Mouse (Mus musculus) gastrocnemius, postnatal 36 days (tissue): Measurements from ENCODE around the gene Nfatc3. TPM values are rescaled to one million over a fixed set of nuclear protein-coding genes. Genes with fewer than 3 reads are reported as not detected.

Source experiments
- DNase-seq, 2 experiments: peaks; one replicate each; pipeline ENCODE4 v3.0.0; 2022
- intact Hi-C: fragments of 180-260 bp; cut with DNase I; formaldehyde crosslinking; loops from one replicate; pipeline ENCODE4 v1.15.1; 2025
- total RNA-seq, 2 experiments: library from RNA; stranded (reverse); gene quantifications; 2 replicates each; pipeline ENCODE4 v1.2.3; 2021

Gene Nfatc3
- total RNA-seq, 2 experiments from 2014 or later, result 19.5 to 22.8 TPM

GRCm38 (mm10) chr8:106138616-106139015 is 80.0 kb downstream of the Nfatc3 start:
- DNase-seq, result no peak
- intact Hi-C loops, result no loop called here

- DNase-seq, result no peak
- intact Hi-C loops, result loop anchor here (2.0 to 10.0 kb wide), 2 partner anchors 59 to 265 kb away; no protein-coding TSS in a partner anchor
These were observed 81.6 kb downstream of the Nfatc3 start for GRCm38 (mm10) chr8:106140191-106140590.

DNA sequence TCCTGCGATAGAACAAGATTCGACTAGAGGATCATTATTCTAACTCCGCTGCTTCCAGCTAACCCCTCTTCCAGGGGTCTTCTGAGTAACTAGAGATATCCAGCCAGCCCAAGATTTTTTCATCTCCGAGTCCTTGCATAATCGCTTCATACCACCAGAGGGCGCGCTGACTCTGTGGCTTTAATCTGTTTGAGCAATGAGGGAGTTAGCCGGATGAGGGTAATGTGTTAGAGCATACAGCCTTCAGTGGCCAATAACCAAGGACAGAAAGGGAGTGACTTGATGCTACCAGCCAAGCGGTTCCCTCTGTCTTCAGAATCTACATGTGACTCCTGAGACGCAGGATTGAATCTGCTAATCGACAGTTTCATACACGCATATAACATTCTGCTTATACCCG is 82.1 kb downstream of the Nfatc3 start:
- peak; percentile 74 to 78 for DNase-seq
- intact Hi-C loops, result loop anchor here (2.0 to 10.0 kb wide), 2 partner anchors 58 to 264 kb away; no protein-coding TSS in a partner anchor

GRCm38 (mm10) chr8:106145331-106145730 is 86.7 kb downstream of the Nfatc3 start:
- DNase-seq, result no peak
- intact Hi-C loops, result loop anchor here (10.0 kb wide), 1 partner anchor 259 kb away; no protein-coding TSS in a partner anchor

- DNase-seq, result no peak
- intact Hi-C loops, result loop anchor here (10.0 kb wide), 1 partner anchor 259 kb away; no protein-coding TSS in a partner anchor
These were observed 87.4 kb downstream of the Nfatc3 start for GRCm38 (mm10) chr8:106146014-106146413.

GRCm38 (mm10) chr8:106147868-106148565 is 89.4 kb downstream of the Nfatc3 start:
- DNase-seq, result peak; percentile 49 to 67
- intact Hi-C loops, result loop anchor here (10.0 kb wide), 1 partner anchor 257 kb away; no protein-coding TSS in a partner anchor

GRCm38 (mm10) chr8:106149025-106149424 is 90.4 kb downstream of the Nfatc3 start:
- intact Hi-C loops, result loop anchor here (10.0 kb wide), 1 partner anchor 256 kb away; no protein-coding TSS in a partner anchor

DNA sequence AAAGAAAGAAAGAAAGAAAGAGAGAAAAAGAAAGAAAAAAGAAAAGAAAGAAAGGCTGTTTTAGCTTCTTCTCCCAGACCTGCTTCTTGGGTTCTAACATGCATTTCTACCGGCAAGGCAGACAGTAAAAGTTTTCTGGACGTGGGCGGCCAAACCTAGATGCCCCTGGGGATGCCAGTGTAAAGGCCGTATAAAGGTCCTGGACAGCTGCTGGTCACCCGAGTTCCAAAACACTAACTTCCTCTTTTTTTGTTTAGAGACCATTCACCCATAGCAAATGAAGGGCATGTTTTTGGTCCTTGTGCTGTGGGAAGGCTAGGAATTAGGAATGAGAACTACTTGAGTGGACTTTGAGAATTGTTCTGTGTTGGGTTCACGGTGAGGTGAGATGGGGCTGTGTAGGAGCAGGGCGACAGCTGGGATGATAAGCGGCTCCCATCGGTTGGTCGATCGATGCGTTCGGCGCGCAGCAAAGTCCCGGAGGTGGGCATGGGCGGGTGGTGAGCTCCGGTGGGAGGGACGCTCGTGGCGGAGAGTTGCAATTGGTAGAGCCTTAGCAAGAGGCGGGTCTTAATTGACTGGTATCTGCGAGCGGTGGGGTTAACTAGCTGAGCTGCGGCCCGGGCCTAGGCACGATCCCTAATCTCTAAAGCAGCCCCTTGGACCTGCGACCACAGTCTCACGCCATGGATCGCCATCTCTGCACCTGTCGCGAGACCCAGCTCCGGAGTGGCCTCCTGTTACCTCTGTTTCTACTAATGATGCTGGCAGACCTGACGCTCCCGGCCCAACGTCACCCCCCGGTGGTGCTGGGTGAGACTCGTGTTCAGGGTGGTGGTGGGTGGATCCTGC is 91.4 kb downstream of the Nfatc3 start, which contains the start of gene Pla2g15:
TSS of gene Pla2g15 (plus strand) at position 599 of the 852 bp plus-strand sequence.
- DNase-seq, result peak; percentile 88 to 89
- intact Hi-C loops, result loop anchor here (10.0 kb wide), 1 partner anchor 255 kb away; no protein-coding TSS in a partner anchor

More at GRCm38 (mm10) chr8:106149025-106149424, 90.4 kb downstream of the Nfatc3 start:
- no peak for DNase-seq

- no peak for DNase-seq
- intact Hi-C loops, result no loop called here
These were observed 92.0 kb downstream of the Nfatc3 start for GRCm38 (mm10) chr8:106150653-106151000.

DNA sequence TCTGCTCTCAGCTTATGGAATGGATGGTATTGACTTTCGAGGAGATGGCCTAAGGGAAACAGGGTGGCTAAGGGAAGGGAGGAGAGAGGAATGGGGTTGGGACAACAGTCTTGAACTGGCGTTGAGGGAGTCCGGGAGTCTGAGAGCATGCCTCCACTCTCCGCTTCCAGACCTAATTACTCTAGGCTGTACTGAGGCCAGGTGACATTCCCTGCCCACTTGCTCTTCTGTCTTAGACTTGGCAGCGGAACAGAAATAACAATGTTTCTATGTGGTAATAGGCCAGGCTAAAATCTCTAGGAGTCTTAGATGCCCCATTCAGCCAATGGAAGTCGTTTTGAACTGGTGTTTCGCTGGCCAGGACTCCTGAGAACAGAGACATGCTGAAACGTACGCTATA is 92.4 kb downstream of the Nfatc3 start:
- intact Hi-C loops, result no loop called here
- DNase-seq, result no peak

DNA sequence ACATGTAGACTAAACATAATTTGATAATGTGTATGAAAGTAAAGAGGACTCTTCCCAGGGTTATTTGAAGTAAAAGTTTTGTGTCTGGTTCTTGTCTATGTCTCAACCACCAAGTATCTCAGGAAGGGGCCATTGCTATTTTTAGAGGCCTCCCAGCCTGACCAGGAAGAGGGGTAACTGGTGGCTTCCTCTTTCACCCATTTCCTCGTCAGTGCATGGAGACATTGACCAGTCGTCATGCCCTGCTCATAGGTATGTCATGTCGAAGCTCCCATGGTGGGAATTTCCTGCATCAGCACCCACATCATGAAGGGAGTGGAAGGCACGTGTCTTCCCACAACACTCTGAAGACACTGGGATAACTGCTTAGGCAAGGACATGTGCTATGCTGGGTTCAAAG is 94.2 kb downstream of the Nfatc3 start:
- no peak for DNase-seq
- intact Hi-C loops, result no loop called here

DNA sequence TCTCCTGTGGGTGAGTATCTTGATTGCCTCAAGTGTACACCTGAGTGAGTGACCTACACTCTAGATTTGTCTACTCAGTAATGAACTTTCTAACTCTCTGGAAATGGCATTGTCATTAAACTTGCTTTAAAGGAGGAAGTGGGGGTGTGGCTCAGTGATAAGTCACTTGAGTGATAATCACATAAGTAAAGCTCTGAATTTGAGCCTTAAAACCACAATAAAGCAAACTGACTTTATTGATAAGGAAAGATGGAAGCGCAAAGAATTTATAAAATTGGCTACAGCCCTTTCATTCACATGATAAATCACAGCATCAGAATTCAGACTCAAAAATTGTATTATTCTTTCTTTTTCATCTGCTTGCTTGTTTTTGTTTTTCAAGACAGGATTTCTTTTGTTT is 98.8 kb downstream of the Nfatc3 start:
- no peak for DNase-seq
- intact Hi-C loops, result no loop called here

- no peak for DNase-seq
- intact Hi-C loops, result no loop called here
These were observed 99.7 kb downstream of the Nfatc3 start for GRCm38 (mm10) chr8:106158381-106158780.

GRCm38 (mm10) chr8:106159876-106160275 is 101.2 kb downstream of the Nfatc3 start:
- no peak for DNase-seq
- intact Hi-C loops, result no loop called here

DNA sequence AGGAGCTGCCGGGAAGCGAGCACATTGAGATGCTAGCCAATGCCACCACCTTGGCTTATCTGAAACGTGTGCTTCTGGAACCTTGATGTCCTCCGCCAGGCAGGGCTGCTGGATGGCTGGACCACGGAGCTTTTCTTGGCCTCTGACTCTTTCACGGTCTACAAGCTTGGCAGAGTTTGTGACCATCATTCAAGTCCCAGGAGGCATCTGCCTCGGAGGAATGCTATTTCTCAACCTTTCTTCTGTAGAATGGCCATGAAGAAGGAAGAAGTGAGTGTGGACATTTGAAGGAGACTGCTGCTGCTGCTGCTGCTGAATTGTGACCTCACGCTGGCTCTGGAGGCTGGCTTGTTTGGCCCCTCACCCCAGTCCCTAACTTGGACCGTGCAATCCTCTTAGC is 104.6 kb downstream of the Nfatc3 start:
- intact Hi-C loops, result no loop called here
- no peak for DNase-seq

- DNase-seq, result peak; percentile 53 to 62
- intact Hi-C loops, result loop anchor here (5.0 kb wide), 1 partner anchor 37 kb away; no protein-coding TSS in a partner anchor
These were observed 106.8 kb downstream of the Nfatc3 start for GRCm38 (mm10) chr8:106165460-106165859.

GRCm38 (mm10) chr8:106168356-106169016 is 109.8 kb downstream of the Nfatc3 start, which contains the start of gene Slc7a6:
Gene Slc7a6, plus strand, starts transcription at chr8:106168857.
- peak; percentile 72 to 80 for DNase-seq
- intact Hi-C loops, result loop anchor here (5.0 kb wide), 1 partner anchor 34 kb away; no protein-coding TSS in a partner anchor

- peak in 1 of 2 experiments; percentile 23 for DNase-seq
- intact Hi-C loops, result loop anchor here (5.0 kb wide), 1 partner anchor 33 kb away; no protein-coding TSS in a partner anchor
These were observed 110.6 kb downstream of the Nfatc3 start for GRCm38 (mm10) chr8:106169017-106169933.

- no peak for DNase-seq
- intact Hi-C loops, result loop anchor here (5.0 kb wide), 1 partner anchor 32 kb away; no protein-coding TSS in a partner anchor
These were observed 111.4 kb downstream of the Nfatc3 start for GRCm38 (mm10) chr8:106169934-106170480.
